Comparison of ENCODE assay signal across 9 mouse cellular contexts in the genomic region with DNA sequence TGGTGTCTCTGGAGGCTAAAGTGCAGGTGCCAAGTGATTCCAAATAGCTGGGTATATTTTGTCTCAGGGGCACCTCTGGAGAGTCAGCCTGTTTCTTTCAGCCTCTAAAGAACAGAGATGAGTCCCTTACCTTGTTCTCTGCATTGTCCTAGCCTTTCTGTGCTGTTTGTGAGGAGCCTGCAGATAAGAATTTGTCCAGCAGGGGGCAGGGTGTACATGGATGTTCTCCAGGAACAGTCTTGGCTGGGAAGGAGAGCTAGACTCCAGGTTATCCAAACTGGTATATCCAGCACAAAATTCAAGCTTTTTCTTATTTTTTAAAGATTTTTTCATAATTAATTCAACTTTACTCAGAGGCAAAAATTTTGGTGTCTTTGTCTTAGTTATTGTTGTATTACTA. TPM values are rescaled to one million over a fixed set of nuclear protein-coding genes. Genes with fewer than 3 reads are reported as not detected.
DNase-seq lines count a peak whose midpoint lies in the region; ATAC-seq and TF ChIP-seq lines count a peak whose summit lies in the region.
"Had no signal": no experiment of that assay in that cellular context is flagged by ENCODE, and none has a peak within 500 bp of the region (broad histone marks: within the 10 kb centered on the region; RNA-seq: fewer than 3 reads in every experiment).

No protein-coding gene starts in this region.

- peak; percentile 5 for DNase-seq in heart, postnatal 0 days (ENCODE audit: low spot score)
- DNase-seq in heart, postnatal 25 days (ENCODE audit: low spot score), result no peak
- peak; percentile 25 for DNase-seq in MN1 (ENCODE audit: low spot score)
- DNase-seq in cerebellum, postnatal 14 days, result peak; percentile 75 to 82
- DNase-seq in heart, postnatal 4 days, result peak; percentile 59
- DNase-seq in left cerebral cortex, postnatal 10 days (ENCODE audit: extremely low spot score in 1 of 2, low spot score in 2 of 2), result peak; percentile 7 to 38
- DNase-seq in ovary, postnatal 36 days (ENCODE audit: low spot score), result peak; percentile 17
- no peak for DNase-seq in spleen, adult 12 weeks (ENCODE audit: low spot score)

- no peak overlapping the region for H3K4me3 ChIP-seq in heart, postnatal 0 days (ENCODE audit: low read depth, low read length)
- H3K4me3 ChIP-seq: limb, embryonic 13.5 days had no signal

- intact Hi-C loops in heart, postnatal 25 days (cut with DNase I), result no loop called here
- intact Hi-C loops in left cerebral cortex, postnatal 10 days (cut with DNase I), result no loop called here

- no peak overlapping the region for H3K27ac ChIP-seq in heart, postnatal 0 days (ENCODE audit: low read depth)
- H3K27ac ChIP-seq: limb, embryonic 13.5 days had no signal

- no peak for TF ChIP-seq EP300 in heart, postnatal 0 days (IDR thresholded peaks at IDR 0.05; ENCODE audit: low read depth)

- H3K9me3 ChIP-seq in heart, postnatal 0 days (replicated peaks; ENCODE audit: control insufficient read depth, low read length), result no peaks in the 10 kb centered on the region
- H3K9me3 ChIP-seq: limb, embryonic 13.5 days had no signal

- no peaks in the 10 kb centered on the region for H3K36me3 ChIP-seq in heart, postnatal 0 days (replicated peaks; ENCODE audit: control insufficient read depth, insufficient read depth, low read length)
- H3K36me3 ChIP-seq: limb, embryonic 13.5 days had no signal

- TF ChIP-seq CTCF in heart, postnatal 0 days (IDR thresholded peaks at IDR 0.05; ENCODE audit: low read depth), result peak; percentile 48

- no peak overlapping the region for H3K4me2 ChIP-seq in heart, postnatal 0 days (ENCODE audit: low read depth, low read length)
- H3K4me2 ChIP-seq: limb, embryonic 13.5 days had no signal

- H3K4me1 ChIP-seq in heart, postnatal 0 days (ENCODE audit: control insufficient read depth, insufficient read depth), result no peaks in the 10 kb centered on the region
- H3K4me1 ChIP-seq: limb, embryonic 13.5 days had no signal

- ATAC-seq in heart, postnatal 0 days (ENCODE audit: insufficient read depth, low read depth), result no peak

- H3K9ac ChIP-seq in heart, postnatal 0 days (replicated peaks; ENCODE audit: low read depth, low read length), result no peak overlapping the region
- H3K9ac ChIP-seq: limb, embryonic 13.5 days had no signal

- H3K27me3 ChIP-seq in heart, postnatal 0 days (ENCODE audit: control insufficient read depth, insufficient read depth, low read length), result no peaks in the 10 kb centered on the region
- H3K27me3 ChIP-seq: limb, embryonic 13.5 days had no signal

RNA-seq across cellular contexts. Expression of gene Gm6592, which starts 11.8 kb away (rescaled TPM):
- total RNA-seq in heart, postnatal 0 days (2014; rRNA removed; ENCODE audit: low replicate concordance), result not detected in 2 replicates
- not detected in 2 replicates for polyA plus RNA-seq in heart, postnatal 0 days (2015; fragmentation: Nextera tagmentation; extraction: Ambion mirVana)
- not detected for total RNA-seq in heart, postnatal 25 days (2021)
- total RNA-seq in heart, postnatal 4 days (2021), result not detected
- total RNA-seq in left cerebral cortex, postnatal 10 days (2021), result not detected
- polyA plus RNA-seq: limb, embryonic 13.5 days had no signal

RNA-seq across cellular contexts. Expression of gene Ssxb5, which starts 28.6 kb away (rescaled TPM):
- total RNA-seq in heart, postnatal 0 days (2014; rRNA removed; ENCODE audit: low replicate concordance), result not detected in 2 replicates
- not detected in 2 replicates for polyA plus RNA-seq in heart, postnatal 0 days (2015; fragmentation: Nextera tagmentation; extraction: Ambion mirVana)
- not detected for total RNA-seq in heart, postnatal 25 days (2021)
- not detected for total RNA-seq in heart, postnatal 4 days (2021)
- not detected for total RNA-seq in left cerebral cortex, postnatal 10 days (2021)
- polyA plus RNA-seq: limb, embryonic 13.5 days had no signal

RNA-seq across cellular contexts. Expression of gene Gm5751, which starts 42.0 kb away (rescaled TPM):
- total RNA-seq in heart, postnatal 0 days (2014; rRNA removed; ENCODE audit: low replicate concordance), result not detected in 2 replicates
- not detected in 2 replicates for polyA plus RNA-seq in heart, postnatal 0 days (2015; fragmentation: Nextera tagmentation; extraction: Ambion mirVana)
- total RNA-seq in heart, postnatal 25 days (2021), result not detected
- total RNA-seq in heart, postnatal 4 days (2021), result not detected
- total RNA-seq in left cerebral cortex, postnatal 10 days (2021), result not detected
- polyA plus RNA-seq: limb, embryonic 13.5 days had no signal

Comparison
In these comparisons a context has a peak if more than half of its experiments do, and no peak if none do; other contexts are left out.
1. DNase-seq: peak in heart, postnatal 0 days (single experiment), MN1 (single experiment), cerebellum, postnatal 14 days (2 of 2), heart, postnatal 4 days (single experiment), left cerebral cortex, postnatal 10 days (2 of 2) and ovary, postnatal 36 days (single experiment); none in heart, postnatal 25 days (single experiment) and spleen, adult 12 weeks (single experiment).